Mouse (Mus musculus): ENCODE data around the gene Cd300lg. TPM values are rescaled to one million over a fixed set of nuclear protein-coding genes. Genes with fewer than 3 reads are reported as not detected.

The Cd300lg gene
- total RNA-seq, 1 experiment = not detected

GRCm38 (mm10) chr11:102063076-102063475, 21.8 kb downstream of the Cd300lg start:
- Histone ChIP-seq H3K9me3 (ENCODE audit: control insufficient read depth, insufficient read depth, low read depth, low read length) (no peaks in the 10 kb centered on the region), H3K4me3 (ENCODE audit: insufficient read depth in 1 of 2, low read depth in 1 of 2, low read length in 2 of 2, poor library complexity in 1 of 2, severe bottlenecking in 1 of 2) (no peak overlapping the region), H3K36me3 (ENCODE audit: control insufficient read depth, insufficient read depth, low read length, poor library complexity, severe bottlenecking) (no peaks in the 10 kb centered on the region), H3K27ac (ENCODE audit: insufficient read depth, low read depth, low read length, poor library complexity, severe bottlenecking) (no peak overlapping the region), H3K4me1 (ENCODE audit: control insufficient read depth in 2 of 2, insufficient read depth in 2 of 2, low read length in 2 of 2, poor library complexity in 1 of 2) (peaks cover 0 to 2% of the 10 kb centered on the region in 2 experiments; a peak in 1 of 4 replicates), H3K9ac (ENCODE audit: insufficient read depth, low read depth, low read length, poor library complexity, severe bottlenecking) (no peak overlapping the region)
- TF ChIP-seq HCFC1 (IDR thresholded peaks at IDR 0.05; ENCODE audit: borderline replicate concordance, insufficient read depth, low read length) (no peak), CHD2 (IDR thresholded peaks at IDR 0.05; ENCODE audit: low read depth, low read length) (no peak), MAFK (IDR thresholded peaks at IDR 0.05; ENCODE audit: insufficient read depth, low read depth, low read length) (no peak), ZNF384 (IDR thresholded peaks at IDR 0.05; ENCODE audit: low read depth, low read length) (no peak), ZC3H11A (IDR thresholded peaks at IDR 0.05; ENCODE audit: borderline replicate concordance, low read depth, low read length) (no peak)
- in situ Hi-C loops (cut with MboI; ENCODE audit: low sequenced_read_pairs in 2 of 2, unreplicated experiment in 2 of 2) = no loop called here
- DNase-seq (ENCODE audit: low read depth, low spot score) = no peak

GRCm38 (mm10) chr11:102068969-102069368, 27.7 kb downstream of the Cd300lg start:
- TF ChIP-seq ZC3H11A (IDR thresholded peaks at IDR 0.05; ENCODE audit: borderline replicate concordance, low read depth, low read length) (0 out of 2 replicates have a peak, but pooled peaks have one; percentile 15), HCFC1 (IDR thresholded peaks at IDR 0.05; ENCODE audit: borderline replicate concordance, insufficient read depth, low read length) (no peak)
- Histone ChIP-seq H3K4me3 (ENCODE audit: insufficient read depth in 1 of 2, low read depth in 1 of 2, low read length in 2 of 2, poor library complexity in 1 of 2, severe bottlenecking in 1 of 2) (no peak overlapping the region), H3K36me3 (ENCODE audit: control insufficient read depth, insufficient read depth, low read length, poor library complexity, severe bottlenecking) (no peaks in the 10 kb centered on the region), H3K27ac (ENCODE audit: insufficient read depth, low read depth, low read length, poor library complexity, severe bottlenecking) (no peak overlapping the region), H3K4me1 (ENCODE audit: control insufficient read depth in 2 of 2, insufficient read depth in 2 of 2, low read length in 2 of 2, poor library complexity in 1 of 2) (peaks cover 0 to 2% of the 10 kb centered on the region in 2 experiments; a peak in 2 of 4 replicates), H3K9me3 (ENCODE audit: control insufficient read depth, insufficient read depth, low read depth, low read length) (no peaks in the 10 kb centered on the region), H3K9ac (ENCODE audit: insufficient read depth, low read depth, low read length, poor library complexity, severe bottlenecking) (no peak overlapping the region)
- in situ Hi-C loops (cut with MboI; ENCODE audit: low sequenced_read_pairs in 2 of 2, unreplicated experiment in 2 of 2) = no loop called here
- DNase-seq (ENCODE audit: low read depth, low spot score) = no peak

GRCm38 (mm10) chr11:102069633-102070032, 28.3 kb downstream of the Cd300lg start:
- Histone ChIP-seq H3K4me3 (ENCODE audit: insufficient read depth in 1 of 2, low read depth in 1 of 2, low read length in 2 of 2, poor library complexity in 1 of 2, severe bottlenecking in 1 of 2) (no peak overlapping the region), H3K27ac (ENCODE audit: insufficient read depth, low read depth, low read length, poor library complexity, severe bottlenecking) (no peak overlapping the region), H3K9me3 (ENCODE audit: control insufficient read depth, insufficient read depth, low read depth, low read length) (no peaks in the 10 kb centered on the region), H3K4me1 (ENCODE audit: control insufficient read depth in 2 of 2, insufficient read depth in 2 of 2, low read length in 2 of 2, poor library complexity in 1 of 2) (peaks cover 0 to 2% of the 10 kb centered on the region in 2 experiments; a peak in 2 of 4 replicates), H3K9ac (ENCODE audit: insufficient read depth, low read depth, low read length, poor library complexity, severe bottlenecking) (no peak overlapping the region), H3K36me3 (ENCODE audit: control insufficient read depth, insufficient read depth, low read length, poor library complexity, severe bottlenecking) (no peaks in the 10 kb centered on the region)
- no peak for DNase-seq (ENCODE audit: low read depth, low spot score)
- TF ChIP-seq ZNF384 (IDR thresholded peaks at IDR 0.05; ENCODE audit: low read depth, low read length) (no peak), MAFK (IDR thresholded peaks at IDR 0.05; ENCODE audit: insufficient read depth, low read depth, low read length) (no peak), HCFC1 (IDR thresholded peaks at IDR 0.05; ENCODE audit: borderline replicate concordance, insufficient read depth, low read length) (no peak), CHD2 (IDR thresholded peaks at IDR 0.05; ENCODE audit: low read depth, low read length) (no peak), ZC3H11A (IDR thresholded peaks at IDR 0.05; ENCODE audit: borderline replicate concordance, low read depth, low read length) (no peak)
- in situ Hi-C loops (cut with MboI; ENCODE audit: low sequenced_read_pairs in 2 of 2, unreplicated experiment in 2 of 2) = no loop called here

- Histone ChIP-seq H3K4me3 (ENCODE audit: insufficient read depth in 1 of 2, low read depth in 1 of 2, low read length in 2 of 2, poor library complexity in 1 of 2, severe bottlenecking in 1 of 2) (no peak overlapping the region), H3K4me1 (ENCODE audit: control insufficient read depth in 2 of 2, insufficient read depth in 2 of 2, low read length in 2 of 2, poor library complexity in 1 of 2) (peaks cover 0 to 2% of the 10 kb centered on the region in 2 experiments; a peak in 2 of 4 replicates), H3K9me3 (ENCODE audit: control insufficient read depth, insufficient read depth, low read depth, low read length) (no peaks in the 10 kb centered on the region), H3K36me3 (ENCODE audit: control insufficient read depth, insufficient read depth, low read length, poor library complexity, severe bottlenecking) (no peaks in the 10 kb centered on the region), H3K27ac (ENCODE audit: insufficient read depth, low read depth, low read length, poor library complexity, severe bottlenecking) (no peak overlapping the region), H3K9ac (ENCODE audit: insufficient read depth, low read depth, low read length, poor library complexity, severe bottlenecking) (no peak overlapping the region)
- TF ChIP-seq HCFC1 (IDR thresholded peaks at IDR 0.05; ENCODE audit: borderline replicate concordance, insufficient read depth, low read length) (no peak), ZNF384 (IDR thresholded peaks at IDR 0.05; ENCODE audit: low read depth, low read length) (no peak), MAFK (IDR thresholded peaks at IDR 0.05; ENCODE audit: insufficient read depth, low read depth, low read length) (no peak), ZC3H11A (IDR thresholded peaks at IDR 0.05; ENCODE audit: borderline replicate concordance, low read depth, low read length) (no peak), CHD2 (IDR thresholded peaks at IDR 0.05; ENCODE audit: low read depth, low read length) (no peak)
- DNase-seq (ENCODE audit: low read depth, low spot score) = no peak
- in situ Hi-C loops (cut with MboI; ENCODE audit: low sequenced_read_pairs in 2 of 2, unreplicated experiment in 2 of 2) = no loop called here
These were observed 29.1 kb downstream of the Cd300lg start for GRCm38 (mm10) chr11:102070426-102070825.

- in situ Hi-C loops (cut with MboI; ENCODE audit: low sequenced_read_pairs in 2 of 2, unreplicated experiment in 2 of 2) = no loop called here
These were observed 31.4 kb downstream of the Cd300lg start for GRCm38 (mm10) chr11:102072729-102073128.

More at GRCm38 (mm10) chr11:102072729-102073128, 31.4 kb downstream of the Cd300lg start:
- Histone ChIP-seq H3K4me3 (ENCODE audit: insufficient read depth in 1 of 2, low read depth in 1 of 2, low read length in 2 of 2, poor library complexity in 1 of 2, severe bottlenecking in 1 of 2) (no peak overlapping the region), H3K9me3 (ENCODE audit: control insufficient read depth, insufficient read depth, low read depth, low read length) (no peaks in the 10 kb centered on the region), H3K4me1 (ENCODE audit: control insufficient read depth in 2 of 2, insufficient read depth in 2 of 2, low read length in 2 of 2, poor library complexity in 1 of 2) (peaks cover 0 to 2% of the 10 kb centered on the region in 2 experiments; a peak in 2 of 4 replicates), H3K27ac (ENCODE audit: insufficient read depth, low read depth, low read length, poor library complexity, severe bottlenecking) (no peak overlapping the region), H3K9ac (ENCODE audit: insufficient read depth, low read depth, low read length, poor library complexity, severe bottlenecking) (no peak overlapping the region), H3K36me3 (ENCODE audit: control insufficient read depth, insufficient read depth, low read length, poor library complexity, severe bottlenecking) (no peaks in the 10 kb centered on the region)
- no peak for DNase-seq (ENCODE audit: low read depth, low spot score)
- TF ChIP-seq CHD2 (IDR thresholded peaks at IDR 0.05; ENCODE audit: low read depth, low read length) = no peak
- no peak for TF ChIP-seq HCFC1 (IDR thresholded peaks at IDR 0.05; ENCODE audit: borderline replicate concordance, insufficient read depth, low read length)
- no peak for TF ChIP-seq ZNF384 (IDR thresholded peaks at IDR 0.05; ENCODE audit: low read depth, low read length)
- TF ChIP-seq ZC3H11A (IDR thresholded peaks at IDR 0.05; ENCODE audit: borderline replicate concordance, low read depth, low read length) = no peak
- no peak for TF ChIP-seq MAFK (IDR thresholded peaks at IDR 0.05; ENCODE audit: insufficient read depth, low read depth, low read length)
